Mouse (Mus musculus): ENCODE data around the gene Nanos3.

GRCm38 (mm10) chr8:84218143-84218542 lies 33.1 kb upstream of the Nanos3 start:
- no peak for TF ChIP-seq CTCF (IDR thresholded peaks at IDR 0.05; ENCODE audit: borderline replicate concordance, insufficient read depth, low read depth, low read length)
- no peak for TF ChIP-seq POLR2A (IDR thresholded peaks at IDR 0.05; ENCODE audit: borderline replicate concordance, insufficient read depth, low read length)
